Comparison of ENCODE assay signal across 8 mouse cellular contexts in the genomic region with DNA sequence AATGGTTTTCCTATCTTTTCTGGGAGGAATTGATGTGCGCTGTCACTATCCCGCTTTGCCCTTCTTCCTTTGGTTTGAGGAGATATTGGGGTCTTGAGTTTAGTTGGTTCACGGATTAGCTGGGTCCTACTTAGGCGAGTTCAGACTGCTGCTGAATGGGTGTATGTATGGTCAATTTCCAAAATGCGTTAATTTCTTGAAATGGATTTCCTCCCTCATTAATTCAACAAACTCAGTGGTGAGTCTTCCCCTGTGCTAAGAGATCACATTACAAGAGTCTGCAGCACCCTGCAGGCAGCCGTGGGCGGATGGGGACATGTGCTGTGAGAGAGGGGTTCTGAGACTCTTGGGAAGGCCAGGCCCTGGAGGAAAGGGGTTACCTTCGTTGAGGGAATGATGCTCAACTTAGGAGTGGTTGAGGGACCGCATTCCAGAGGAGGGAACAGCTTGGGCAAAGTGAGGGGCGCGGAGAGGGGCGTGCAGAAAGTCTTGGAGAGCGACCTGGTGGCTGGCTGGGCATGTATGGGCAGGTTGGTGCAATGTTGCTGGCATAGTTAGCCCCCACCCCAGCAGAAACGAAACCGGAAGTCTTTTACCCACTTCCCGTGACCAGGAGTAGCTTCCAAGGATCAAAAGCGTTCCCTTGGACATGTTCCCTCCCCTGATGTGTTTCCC. TPM values are rescaled to one million over a fixed set of nuclear protein-coding genes. Genes with fewer than 3 reads are reported as not detected.
DNase-seq lines count a peak whose midpoint lies in the region; ATAC-seq and TF ChIP-seq lines count a peak whose summit lies in the region.
"Had no signal": no experiment of that assay in that cellular context is flagged by ENCODE, and none has a peak within 500 bp of the region (broad histone marks: within the 10 kb centered on the region; RNA-seq: fewer than 3 reads in every experiment).

No protein-coding gene starts in this region.

- H3K4me3 ChIP-seq in spleen, adult 2 months (ENCODE audit: extremely low read depth, insufficient read depth, insufficient read length): peak overlapping the region; percentile 65; the same call in 1 of the 2 replicates
- H3K4me3 ChIP-seq in forebrain, embryonic 12.5 days (replicated peaks): peak overlapping the region; percentile 57
- peak overlapping the region; percentile 70 for H3K4me3 ChIP-seq in limb, embryonic 15.5 days
- peak overlapping the region; percentile 98 for H3K4me3 ChIP-seq in stomach, embryonic 16.5 days (replicated peaks; ENCODE audit: low read length)

- no peak for DNase-seq in spleen, adult 2 months (ENCODE audit: low read depth in 1 of 2, low spot score in 2 of 2)
- DNase-seq in spleen, postnatal 4 days (ENCODE audit: low spot score in 2 of 2): no peak
- DNase-seq in ovary, adult 18-20 months (ENCODE audit: low spot score): no peak
- no peak for DNase-seq in ovary, postnatal 36 days (ENCODE audit: low spot score)
- DNase-seq: cerebellum, adult 18-20 months had no signal

- TF ChIP-seq POLR2A in spleen, adult 2 months (IDR thresholded peaks at IDR 0.05; ENCODE audit: low read depth, low read length): no peak

- no peaks in the 10 kb centered on the region for H3K9me3 ChIP-seq in forebrain, embryonic 12.5 days
- no peaks in the 10 kb centered on the region for H3K9me3 ChIP-seq in limb, embryonic 15.5 days
- H3K9me3 ChIP-seq in stomach, embryonic 16.5 days (replicated peaks; ENCODE audit: control insufficient read depth, low read length): no peaks in the 10 kb centered on the region

- no peaks in the 10 kb centered on the region for H3K36me3 ChIP-seq in spleen, adult 2 months (ENCODE audit: control insufficient read depth, insufficient read depth, low read length)
- H3K36me3 ChIP-seq in forebrain, embryonic 12.5 days (replicated peaks): no peaks in the 10 kb centered on the region
- H3K36me3 ChIP-seq in limb, embryonic 15.5 days: no peaks in the 10 kb centered on the region; the same call in 1 of the 2 replicates
- H3K36me3 ChIP-seq in stomach, embryonic 16.5 days (ENCODE audit: control insufficient read depth, insufficient read depth, low read length): no peaks in the 10 kb centered on the region

- no peak for TF ChIP-seq CTCF in spleen, adult 2 months (IDR thresholded peaks at IDR 0.05; ENCODE audit: extremely low read depth, insufficient read depth, insufficient read length, insufficient replicate concordance)

- H3K27ac ChIP-seq in spleen, adult 2 months (ENCODE audit: insufficient read depth, low read length): no peak overlapping the region
- no peak overlapping the region for H3K27ac ChIP-seq in forebrain, embryonic 12.5 days
- peak overlapping the region; percentile 98 for H3K27ac ChIP-seq in limb, embryonic 15.5 days
- H3K27ac ChIP-seq in stomach, embryonic 16.5 days (ENCODE audit: low read length): peak overlapping the region; percentile 99

- peak overlapping the region; percentile 71; the same call in 1 of the 2 replicates for H3K9ac ChIP-seq in forebrain, embryonic 12.5 days
- H3K9ac ChIP-seq in limb, embryonic 15.5 days: peak overlapping the region; percentile 85
- H3K9ac ChIP-seq in stomach, embryonic 16.5 days (ENCODE audit: low read length): peak overlapping the region; percentile 96

- 52% methylated on average over 17 of the region's 17 CpGs for WGBS in spleen, adult 2 months
- 7% methylated on average over 17 of the region's 17 CpGs for WGBS in forebrain, embryonic 12.5 days
- WGBS in limb, embryonic 15.5 days: 11% methylated on average over 17 of the region's 17 CpGs
- WGBS in stomach, embryonic 16.5 days: 8% methylated on average over 17 of the region's 17 CpGs

- no peak for ATAC-seq in forebrain, embryonic 12.5 days (ENCODE audit: low FRiP score)
- ATAC-seq in limb, embryonic 15.5 days (ENCODE audit: insufficient number of reproducible peaks, low FRiP score, low TSS enrichment, low read depth): no peak
- no peak for ATAC-seq in stomach, embryonic 16.5 days (ENCODE audit: insufficient read depth, low FRiP score)

- H3K4me2 ChIP-seq in forebrain, embryonic 12.5 days: peak overlapping the region; percentile 97
- H3K4me2 ChIP-seq in limb, embryonic 15.5 days: peak overlapping the region; percentile 69
- peak overlapping the region; percentile 85 for H3K4me2 ChIP-seq in stomach, embryonic 16.5 days (ENCODE audit: low read depth, low read length)

- peaks cover 5% of the 10 kb centered on the region for H3K27me3 ChIP-seq in spleen, adult 2 months (ENCODE audit: control insufficient read depth, insufficient read depth, low read length)
- H3K27me3 ChIP-seq in forebrain, embryonic 12.5 days: peaks cover 69% of the 10 kb centered on the region
- no peaks in the 10 kb centered on the region for H3K27me3 ChIP-seq in limb, embryonic 15.5 days
- H3K27me3 ChIP-seq in stomach, embryonic 16.5 days (ENCODE audit: control insufficient read depth, insufficient read depth, low read length): no peaks in the 10 kb centered on the region

- no peaks in the 10 kb centered on the region; the same call in 1 of the 2 replicates for H3K4me1 ChIP-seq in spleen, adult 2 months (ENCODE audit: control insufficient read depth, insufficient read depth, insufficient read length)
- peaks cover 28% of the 10 kb centered on the region for H3K4me1 ChIP-seq in forebrain, embryonic 12.5 days
- peaks cover 54% of the 10 kb centered on the region for H3K4me1 ChIP-seq in limb, embryonic 15.5 days
- peaks cover 35% of the 10 kb centered on the region for H3K4me1 ChIP-seq in stomach, embryonic 16.5 days (ENCODE audit: control insufficient read depth, insufficient read depth, low read length)

RNA-seq across cellular contexts. Expression of gene Ptpn14, which starts 1.2 kb away (rescaled TPM):
- polyA plus RNA-seq in spleen, adult 2 months (2012; rRNA removed): 7.1 and 11.2 TPM in 2 replicates
- polyA plus RNA-seq in forebrain, embryonic 12.5 days (2016; fragmentation: Nextera tagmentation; extraction: Ambion mirVana): 2.8 and 3.3 TPM in 2 replicates
- 11.8 and 12.9 TPM in 2 replicates for polyA plus RNA-seq in limb, embryonic 15.5 days (2015; fragmentation: Nextera tagmentation; extraction: Ambion mirVana)
- polyA plus RNA-seq in stomach, embryonic 16.5 days (2015; fragmentation: Nextera tagmentation; extraction: Ambion mirVana): 8.4 and 8.7 TPM in 2 replicates

RNA-seq across cellular contexts. Expression of gene Cenpf, which starts 41.4 kb away (rescaled TPM):
- 0.58 and 1.7 TPM in 2 replicates for polyA plus RNA-seq in spleen, adult 2 months (2012; rRNA removed)
- 153 and 164 TPM in 2 replicates for polyA plus RNA-seq in forebrain, embryonic 12.5 days (2016; fragmentation: Nextera tagmentation; extraction: Ambion mirVana)
- polyA plus RNA-seq in limb, embryonic 15.5 days (2015; fragmentation: Nextera tagmentation; extraction: Ambion mirVana): 65.1 and 65.8 TPM in 2 replicates
- polyA plus RNA-seq in stomach, embryonic 16.5 days (2015; fragmentation: Nextera tagmentation; extraction: Ambion mirVana): 55.9 and 56.0 TPM in 2 replicates

Comparison
In these comparisons a context has a peak if more than half of its experiments do, and no peak if none do; other contexts are left out.
1. H3K27ac ChIP-seq: peak in limb, embryonic 15.5 days (single experiment) and stomach, embryonic 16.5 days (single experiment); none in spleen, adult 2 months (single experiment) and forebrain, embryonic 12.5 days (single experiment).
2. RNA of gene Cenpf, which starts 41.4 kb away (polyA plus RNA-seq): 153 to 164 TPM in forebrain, embryonic 12.5 days, 65.1 to 65.8 TPM in limb, embryonic 15.5 days and 55.9 to 56.0 TPM in stomach, embryonic 16.5 days; 0.58 to 1.7 TPM in spleen, adult 2 months; every median in the first group is over 10 times any median in the second.
3. Peak in every context shown above with its lines, with median percentiles within 50 percentile points of each other: H3K4me3 ChIP-seq, H3K4me2 ChIP-seq and H3K9ac ChIP-seq.